Mouse (Mus musculus): ENCODE data around the gene Angpt4. TPM values are rescaled to one million over a fixed set of nuclear protein-coding genes. Genes with fewer than 3 reads are reported as not detected.
A peak's percentile ranks its signal among the peaks of the same experiment; 100 is the strongest.

Angpt4 gene
- total and polyA plus RNA-seq, 3 experiments, result 0.04 TPM; not detected in 2

- peak; percentile 57; the same call in 1 of the 2 replicates for TF ChIP-seq SIN3A (IDR thresholded peaks at IDR 0.05; ENCODE audit: low read length)
- TF ChIP-seq RCOR1 (conservative IDR thresholded peaks at IDR 0.05; ENCODE audit: low read depth, low read length), result no peak
- no peak for TF ChIP-seq MAFK (IDR thresholded peaks at IDR 0.05; ENCODE audit: insufficient replicate concordance, low read length)
- no peak for TF ChIP-seq CTCF (conservative IDR thresholded peaks at IDR 0.05 in 1 of 2, IDR thresholded peaks at IDR 0.05 in 1 of 2; ENCODE audit: low read depth in 2 of 2, low read length in 2 of 2)
- no peak for TF ChIP-seq JUN (IDR thresholded peaks at IDR 0.05; ENCODE audit: insufficient read depth, low read depth, low read length)
Observed at GRCm38 (mm10) chr2:151959274-151959673, 48.3 kb downstream of the Angpt4 start (continued).

- H3K36me3 ChIP-seq (replicated peaks in 1 of 2; ENCODE audit: control insufficient read depth in 1 of 2, insufficient read depth in 1 of 2, low read length in 1 of 2), result peaks cover 0 to 6% of the 10 kb centered on the region in 2 experiments
- H3K27me3 ChIP-seq (replicated peaks), result peaks cover 1% of the 10 kb centered on the region
- no peaks in the 10 kb centered on the region for H3K79me2 ChIP-seq (replicated peaks; ENCODE audit: control insufficient read depth, extremely low read depth, insufficient read depth, poor library complexity, severe bottlenecking)
- TF ChIP-seq ZMIZ1 (IDR thresholded peaks at IDR 0.05; ENCODE audit: low read depth, low read length), result no peak
- TF ChIP-seq TBP (conservative IDR thresholded peaks at IDR 0.05; ENCODE audit: low read depth, low read length), result no peak
- TF ChIP-seq ETS1 (conservative IDR thresholded peaks at IDR 0.05; ENCODE audit: low read depth, low read length), result no peak
- TF ChIP-seq MAFK (IDR thresholded peaks at IDR 0.05; ENCODE audit: insufficient replicate concordance, low read length), result no peak
- no peak for TF ChIP-seq BHLHE40 (IDR thresholded peaks at IDR 0.05; ENCODE audit: low read depth, low read length)
- no peak for TF ChIP-seq EP300 (IDR thresholded peaks at IDR 0.05; ENCODE audit: low read length)
- no peak for TF ChIP-seq ZC3H11A (IDR thresholded peaks at IDR 0.05; ENCODE audit: low read depth, low read length)
- TF ChIP-seq MEF2A (IDR thresholded peaks at IDR 0.05; ENCODE audit: borderline replicate concordance, low read depth, low read length), result no peak
- no peak for TF ChIP-seq ELF1 (IDR thresholded peaks at IDR 0.05; ENCODE audit: low read depth, low read length)
- no peak for TF ChIP-seq POLR2AphosphoS2 (IDR thresholded peaks at IDR 0.05; ENCODE audit: low read depth, low read length)
- no peaks in the 10 kb centered on the region for H3K9me3 ChIP-seq (replicated peaks; ENCODE audit: low read length)
- in situ Hi-C loops (cut with MboI; ENCODE audit: low pct_ligation_motif_present, low pct_unique_long_range_greater_than_20kb, low sequenced_read_pairs), result no loop called here
- no peak overlapping the region for H3K27ac ChIP-seq (ENCODE audit: insufficient read depth, low read depth)
- H3K4me2 ChIP-seq (ENCODE audit: insufficient read depth, low read depth, poor library complexity, severe bottlenecking), result no peak overlapping the region
- dilution Hi-C loops (cut with MboI; ENCODE audit: extremely low pct_ligation_motif_present, extremely low pct_unique_long_range_greater_than_20kb, low sequenced_read_pairs), result no loop called here
- no peak overlapping the region for H3K9ac ChIP-seq (ENCODE audit: insufficient read depth, low read depth)
- H3K4me3 ChIP-seq (replicated peaks in 1 of 3; ENCODE audit: low read depth in 2 of 3, low read length in 2 of 3, poor library complexity in 1 of 3), result no peak overlapping the region
- H3K4me1 ChIP-seq (ENCODE audit: control insufficient read depth in 1 of 2, insufficient read depth in 2 of 2), result peaks cover 33 to 77% of the 10 kb centered on the region in 2 experiments
- no peak for DNase-seq (ENCODE audit: extremely low read depth)
Observed at GRCm38 (mm10) chr2:151961284-151962196, 50.5 kb downstream of the Angpt4 start.

- no peak for DNase-seq (ENCODE audit: extremely low read depth)
- H3K4me1 ChIP-seq (ENCODE audit: control insufficient read depth in 1 of 2, insufficient read depth in 2 of 2), result peaks cover 39 to 83% of the 10 kb centered on the region in 2 experiments
- H3K36me3 ChIP-seq (replicated peaks in 1 of 2; ENCODE audit: control insufficient read depth in 1 of 2, insufficient read depth in 1 of 2, low read length in 1 of 2), result peaks cover 0 to 6% of the 10 kb centered on the region in 2 experiments
- no peak for TF ChIP-seq EP300 (IDR thresholded peaks at IDR 0.05; ENCODE audit: low read length)
- no peak overlapping the region for H3K9ac ChIP-seq (ENCODE audit: insufficient read depth, low read depth)
- dilution Hi-C loops (cut with MboI; ENCODE audit: extremely low pct_ligation_motif_present, extremely low pct_unique_long_range_greater_than_20kb, low sequenced_read_pairs) (no loop called here), in situ Hi-C loops (cut with MboI; ENCODE audit: low pct_ligation_motif_present, low pct_unique_long_range_greater_than_20kb, low sequenced_read_pairs) (no loop called here)
- no peaks in the 10 kb centered on the region for H3K79me2 ChIP-seq (replicated peaks; ENCODE audit: control insufficient read depth, extremely low read depth, insufficient read depth, poor library complexity, severe bottlenecking)
- H3K9me3 ChIP-seq (replicated peaks; ENCODE audit: low read length), result no peaks in the 10 kb centered on the region
- H3K27ac ChIP-seq (ENCODE audit: insufficient read depth, low read depth), result no peak overlapping the region
- no peak overlapping the region for H3K4me2 ChIP-seq (ENCODE audit: insufficient read depth, low read depth, poor library complexity, severe bottlenecking)
- no peaks in the 10 kb centered on the region for H3K27me3 ChIP-seq (replicated peaks)
- no peak overlapping the region for H3K4me3 ChIP-seq (replicated peaks in 1 of 3; ENCODE audit: low read depth in 2 of 3, low read length in 2 of 3, poor library complexity in 1 of 3)
Observed at GRCm38 (mm10) chr2:151962474-151962873, 51.5 kb downstream of the Angpt4 start.
